Mouse (Mus musculus): ENCODE results near the gene Traf4. TPM values are rescaled to one million over a fixed set of nuclear protein-coding genes. Genes with fewer than 3 reads are reported as not detected.

Traf4 gene
- polyA plus RNA-seq, 1 experiment from 2014 or later: 128 TPM

GRCm38 (mm10) chr11:78161169-78161568 lies 4.2 kb downstream of the Traf4 start:
- Histone ChIP-seq H3K9ac (peak overlapping the region; percentile 22; the same call in 1 of the 2 replicates), H3K9me3 (no peaks in the 10 kb centered on the region), H3K27me3 (no peaks in the 10 kb centered on the region), H3K27ac (replicated peaks) (peak overlapping the region; percentile 99; the same call in 1 of the 2 replicates), H3K36me3 (peaks cover 62% of the 10 kb centered on the region), H3K4me1 (replicated peaks) (peaks cover 72% of the 10 kb centered on the region), H3K4me3 (no peak overlapping the region), H3K4me2 (no peak overlapping the region)
- no peak for ATAC-seq (ENCODE audit: low read depth)
- 93% methylated on average over 14 of the region's 14 CpGs for WGBS

- Histone ChIP-seq H3K36me3 (peaks cover 67% of the 10 kb centered on the region), H3K27ac (replicated peaks) (no peak overlapping the region), H3K9me3 (no peaks in the 10 kb centered on the region), H3K27me3 (no peaks in the 10 kb centered on the region), H3K9ac (peak overlapping the region; percentile 22; the same call in 1 of the 2 replicates), H3K4me3 (no peak overlapping the region), H3K4me2 (no peak overlapping the region), H3K4me1 (replicated peaks) (peaks cover 67% of the 10 kb centered on the region)
- ATAC-seq (ENCODE audit: low read depth): no peak
- 97% methylated on average over 3 of the region's 3 CpGs for WGBS
Observed at GRCm38 (mm10) chr11:78160675-78161074, 4.7 kb downstream of the Traf4 start.

GRCm38 (mm10) chr11:78160171-78160570 lies 5.2 kb downstream of the Traf4 start:
- ATAC-seq (ENCODE audit: low read depth): no peak
- no peak overlapping the region for H3K4me2 ChIP-seq
- H3K27me3 ChIP-seq: no peaks in the 10 kb centered on the region
- 90% methylated on average over 18 of the region's 18 CpGs for WGBS
- 0 out of 2 replicates have a peak overlapping the region, but pooled peaks have one; percentile 38 for H3K27ac ChIP-seq (replicated peaks)
- peaks cover 68% of the 10 kb centered on the region for H3K4me1 ChIP-seq (replicated peaks)
- H3K36me3 ChIP-seq: peaks cover 72% of the 10 kb centered on the region
- H3K4me3 ChIP-seq: no peak overlapping the region
- H3K9ac ChIP-seq: no peak overlapping the region
- no peaks in the 10 kb centered on the region for H3K9me3 ChIP-seq

- Histone ChIP-seq H3K27me3 (no peaks in the 10 kb centered on the region), H3K27ac (replicated peaks) (peak overlapping the region; percentile 38; the same call in 1 of the 2 replicates), H3K9me3 (no peaks in the 10 kb centered on the region), H3K4me1 (replicated peaks) (peaks cover 74% of the 10 kb centered on the region), H3K9ac (no peak overlapping the region), H3K36me3 (peaks cover 78% of the 10 kb centered on the region), H3K4me2 (no peak overlapping the region), H3K4me3 (no peak overlapping the region)
- 73% methylated on average over 7 of the region's 7 CpGs for WGBS
- ATAC-seq (ENCODE audit: low read depth): no peak
Observed at GRCm38 (mm10) chr11:78159557-78159956, 5.8 kb downstream of the Traf4 start.

- WGBS: 30% methylated on average over 2 of the region's 2 CpGs
- ATAC-seq (ENCODE audit: low read depth): 0 out of 2 replicates have a peak, but pooled peaks have one; percentile 13
- H3K36me3 ChIP-seq: peaks cover 82% of the 10 kb centered on the region
- no peak overlapping the region for H3K27ac ChIP-seq (replicated peaks)
- peaks cover 79% of the 10 kb centered on the region for H3K4me1 ChIP-seq (replicated peaks)
- H3K4me3 ChIP-seq: no peak overlapping the region
- no peak overlapping the region for H3K9ac ChIP-seq
- H3K4me2 ChIP-seq: no peak overlapping the region
- H3K27me3 ChIP-seq: no peaks in the 10 kb centered on the region
- no peaks in the 10 kb centered on the region for H3K9me3 ChIP-seq
Observed at GRCm38 (mm10) chr11:78159096-78159495, 6.3 kb downstream of the Traf4 start.

GRCm38 (mm10) chr11:78156156-78156699 lies 9.2 kb downstream of the Traf4 start:
- no peak overlapping the region for H3K27ac ChIP-seq (replicated peaks)
- no peak overlapping the region for H3K4me2 ChIP-seq
- H3K4me1 ChIP-seq (replicated peaks): peaks cover 76% of the 10 kb centered on the region
- no peak overlapping the region for H3K9ac ChIP-seq
- no peaks in the 10 kb centered on the region for H3K27me3 ChIP-seq
- no peak overlapping the region for H3K4me3 ChIP-seq
- H3K36me3 ChIP-seq: peaks cover 76% of the 10 kb centered on the region
- 70% methylated on average over 6 of the region's 6 CpGs for WGBS
- ATAC-seq (ENCODE audit: low read depth): no peak
- no peaks in the 10 kb centered on the region for H3K9me3 ChIP-seq

GRCm38 (mm10) chr11:78155674-78156073 lies 9.7 kb downstream of the Traf4 start:
- Histone ChIP-seq H3K27me3 (no peaks in the 10 kb centered on the region), H3K4me1 (replicated peaks) (peaks cover 71% of the 10 kb centered on the region), H3K36me3 (peaks cover 76% of the 10 kb centered on the region), H3K9ac (peak overlapping the region; percentile 22; the same call in 1 of the 2 replicates), H3K27ac (replicated peaks) (no peak overlapping the region), H3K4me2 (no peak overlapping the region), H3K9me3 (no peaks in the 10 kb centered on the region), H3K4me3 (no peak overlapping the region)
- ATAC-seq (ENCODE audit: low read depth): no peak
- WGBS: 72% methylated on average over 5 of the region's 5 CpGs

- peak overlapping the region; percentile 35; the same call in 1 of the 2 replicates for H3K9ac ChIP-seq
- ATAC-seq (ENCODE audit: low read depth): peak; percentile 19; the same call in 1 of the 2 replicates
- H3K9me3 ChIP-seq: no peaks in the 10 kb centered on the region
- no peak overlapping the region for H3K4me2 ChIP-seq
- H3K36me3 ChIP-seq: peaks cover 74% of the 10 kb centered on the region
- H3K27me3 ChIP-seq: no peaks in the 10 kb centered on the region
- peaks cover 57% of the 10 kb centered on the region for H3K4me1 ChIP-seq (replicated peaks)
- WGBS: 69% methylated on average over 13 of the region's 13 CpGs
- H3K27ac ChIP-seq (replicated peaks): peak overlapping the region; percentile 85
- H3K4me3 ChIP-seq: no peak overlapping the region
Observed at GRCm38 (mm10) chr11:78153778-78154177, 11.6 kb downstream of the Traf4 start.

GRCm38 (mm10) chr11:78152299-78153231 lies 12.8 kb downstream of the Traf4 start:
- Histone ChIP-seq H3K4me3 (no peak overlapping the region), H3K9ac (peak overlapping the region; percentile 35; the same call in 1 of the 2 replicates), H3K4me2 (peak overlapping the region; percentile 6; the same call in 1 of the 2 replicates), H3K9me3 (no peaks in the 10 kb centered on the region), H3K4me1 (replicated peaks) (peaks cover 46% of the 10 kb centered on the region), H3K36me3 (peaks cover 74% of the 10 kb centered on the region), H3K27ac (replicated peaks) (peak overlapping the region; percentile 85), H3K27me3 (no peaks in the 10 kb centered on the region)
- ATAC-seq (ENCODE audit: low read depth): peak; percentile 75
- WGBS: 35% methylated on average over 9 of the region's 9 CpGs

- Histone ChIP-seq H3K27ac (replicated peaks) (no peak overlapping the region), H3K9ac (no peak overlapping the region), H3K4me3 (no peak overlapping the region), H3K4me2 (no peak overlapping the region), H3K36me3 (peaks cover 73% of the 10 kb centered on the region), H3K27me3 (no peaks in the 10 kb centered on the region), H3K4me1 (replicated peaks) (peaks cover 36% of the 10 kb centered on the region), H3K9me3 (no peaks in the 10 kb centered on the region)
- whole genome bisulfite sequencing: 17% methylated on average over 1 of the region's 1 CpGs
- ATAC-seq (ENCODE audit: low read depth): no peak
Observed at GRCm38 (mm10) chr11:78151161-78151560, 14.2 kb downstream of the Traf4 start.

GRCm38 (mm10) chr11:78146707-78147543 lies 18.5 kb downstream of the Traf4 start:
- peaks cover 78% of the 10 kb centered on the region for H3K36me3 ChIP-seq
- no peak overlapping the region for H3K4me2 ChIP-seq
- ATAC-seq (ENCODE audit: low read depth): no peak
- H3K4me1 ChIP-seq (replicated peaks): peaks cover 5% of the 10 kb centered on the region
- no peak overlapping the region for H3K27ac ChIP-seq (replicated peaks)
- H3K4me3 ChIP-seq: no peak overlapping the region
- H3K27me3 ChIP-seq: no peaks in the 10 kb centered on the region
- 93% methylated on average over 6 of the region's 6 CpGs for WGBS
- H3K9me3 ChIP-seq: no peaks in the 10 kb centered on the region
- H3K9ac ChIP-seq: no peak overlapping the region
